Mouse (Mus musculus): ENCODE measurements at regions not wholly inside any gene's neighbourhood (a gene's known extent, or its start where the extent isn't known, plus 50 kb on each side); places are given as distances from the start of the nearest gene placed in this dataset.
A peak's percentile ranks its signal among the peaks of the same experiment; 100 is the strongest.

DNA sequence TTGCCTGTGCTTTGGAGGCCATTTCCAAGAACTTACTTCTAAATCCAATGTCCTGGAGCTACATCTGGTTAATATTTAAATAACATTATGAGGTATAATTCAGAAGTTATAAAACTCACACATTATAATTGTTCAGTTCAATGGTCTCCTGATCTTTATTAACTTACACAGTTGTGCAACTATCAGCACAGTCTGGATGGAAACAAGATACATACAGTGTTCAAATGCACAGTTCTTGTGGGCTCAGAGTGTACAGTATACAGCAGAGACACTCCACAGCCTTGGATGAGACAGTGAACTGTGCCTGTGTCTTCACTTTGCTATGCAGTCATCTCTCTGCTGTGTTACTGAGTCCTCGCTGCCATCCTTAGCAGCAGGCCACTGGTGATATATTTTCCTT is 121.8 kb upstream of the Zfand5 start:
- no peak for DNase-seq (ENCODE audit: low spot score in 2 of 2)

- no peak for DNase-seq (ENCODE audit: low spot score in 2 of 2)
Measured at GRCm38 (mm10) chr19:21146860-21147390, 125.2 kb upstream of the Zfand5 start.

- no peak for DNase-seq (ENCODE audit: low spot score in 2 of 2)
Measured at GRCm38 (mm10) chr19:21144659-21145283, 127.3 kb upstream of the Zfand5 start.

- DNase-seq (ENCODE audit: low spot score in 2 of 2): no peak
Measured at GRCm38 (mm10) chr19:21143970-21144595, 128.0 kb upstream of the Zfand5 start.

GRCm38 (mm10) chr19:21140456-21140855 is 131.6 kb upstream of the Zfand5 start:
- no peak for DNase-seq (ENCODE audit: low spot score in 2 of 2)

GRCm38 (mm10) chr19:21138998-21139495 is 133.0 kb upstream of the Zfand5 start:
- DNase-seq (ENCODE audit: low spot score in 2 of 2): no peak

DNA sequence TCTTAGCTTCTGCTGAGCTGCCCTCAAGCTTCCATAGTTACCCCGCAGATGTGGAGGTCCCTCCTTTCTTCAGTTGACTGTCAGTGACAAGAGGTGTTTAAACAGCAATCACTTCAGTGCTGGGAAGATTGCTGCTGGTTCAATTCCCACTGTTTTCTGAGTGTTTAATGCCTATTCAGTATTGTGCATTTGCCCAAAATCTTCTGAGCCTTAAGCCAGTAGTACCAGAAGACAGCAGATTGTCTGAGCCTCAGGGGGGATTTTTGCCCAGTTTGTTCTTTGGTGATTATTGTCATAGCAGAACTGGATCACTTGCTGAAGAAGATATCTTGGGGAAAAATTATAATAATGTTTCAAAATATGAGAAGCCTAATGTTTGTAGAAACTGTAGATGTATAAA is 135.3 kb upstream of the Zfand5 start:
- DNase-seq (ENCODE audit: low spot score in 2 of 2): no peak

- no peak for DNase-seq (ENCODE audit: low spot score in 2 of 2)
Measured at GRCm38 (mm10) chr19:21135998-21136380, 136.1 kb upstream of the Zfand5 start.

DNA sequence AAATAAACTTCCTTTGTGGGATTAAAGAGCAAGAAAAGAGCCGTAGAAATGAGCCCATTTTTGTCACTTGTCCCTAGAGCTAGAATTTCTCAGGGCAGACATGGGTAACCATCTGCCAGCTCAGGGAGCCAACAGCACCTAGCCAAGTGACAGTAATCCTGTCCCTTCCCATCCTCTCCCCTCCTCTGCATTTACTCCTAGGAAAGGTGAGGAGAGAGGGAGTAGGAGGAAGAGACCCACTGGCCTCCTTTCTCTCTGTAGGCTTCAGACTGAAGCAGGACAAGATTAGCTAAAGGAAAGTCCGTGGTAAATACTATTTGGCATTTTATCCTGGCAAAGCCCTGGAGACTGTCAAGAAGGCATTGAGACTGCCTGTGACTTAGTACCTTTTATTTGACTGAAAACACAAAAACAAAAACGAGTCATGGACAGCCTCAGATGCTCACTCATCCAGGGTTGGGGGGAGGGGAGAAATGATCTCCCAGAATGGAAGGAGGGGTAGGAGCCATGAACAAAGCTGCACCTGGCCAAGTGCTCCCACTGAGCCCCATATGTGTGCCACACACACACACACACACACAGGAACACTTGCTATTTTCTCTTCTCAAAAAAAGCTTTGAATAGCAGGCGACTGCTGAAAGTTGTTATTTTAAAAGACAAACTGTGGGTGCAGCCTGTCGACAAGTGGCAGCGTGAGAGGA is 136.6 kb upstream of the Zfand5 start:
- DNase-seq (ENCODE audit: low spot score in 2 of 2): peak; percentile 12 to 56

GRCm38 (mm10) chr19:21129653-21130052 is 142.4 kb upstream of the Zfand5 start:
- DNase-seq (ENCODE audit: low spot score in 2 of 2): no peak

DNA sequence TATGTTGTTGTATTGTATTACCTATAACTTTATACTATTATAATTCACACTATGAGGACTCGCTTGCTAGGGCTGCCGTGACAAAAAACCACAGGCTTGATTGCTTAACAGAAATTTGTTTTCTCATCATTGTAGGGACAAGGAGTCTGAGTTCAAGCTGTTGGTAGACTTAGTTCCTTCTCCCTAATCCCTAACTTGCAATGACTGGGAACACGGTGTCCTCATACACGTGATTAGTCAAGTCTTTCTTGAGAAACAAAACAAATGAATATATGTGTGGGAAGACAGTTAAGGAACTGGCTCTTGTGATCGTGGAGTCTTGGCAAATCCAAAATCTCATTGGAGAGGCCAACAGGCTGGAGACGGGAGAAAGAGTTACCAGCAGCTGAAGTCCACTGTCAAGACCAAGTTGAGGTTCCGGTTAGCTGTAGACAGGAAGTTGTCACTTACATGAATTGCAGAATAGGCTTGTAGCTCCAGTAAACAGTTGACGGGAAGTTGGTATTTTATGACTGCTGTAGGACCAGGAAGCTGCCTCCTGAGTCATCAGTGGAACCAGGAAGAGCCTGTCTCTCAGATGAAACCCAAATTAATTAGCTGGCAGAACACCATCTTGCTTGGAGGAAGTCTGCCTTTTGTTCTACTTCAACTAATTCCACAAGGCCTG is 144.9 kb upstream of the Zfand5 start:
- DNase-seq (ENCODE audit: low spot score in 2 of 2): no peak

- no peak for DNase-seq (ENCODE audit: low spot score in 2 of 2)
Measured at GRCm38 (mm10) chr19:21126670-21127069, 145.4 kb upstream of the Zfand5 start.

GRCm38 (mm10) chr19:21119477-21119876 is 152.6 kb upstream of the Zfand5 start:
- peak in 1 of 2 experiments; percentile 30 for DNase-seq (ENCODE audit: low spot score in 2 of 2)

DNA sequence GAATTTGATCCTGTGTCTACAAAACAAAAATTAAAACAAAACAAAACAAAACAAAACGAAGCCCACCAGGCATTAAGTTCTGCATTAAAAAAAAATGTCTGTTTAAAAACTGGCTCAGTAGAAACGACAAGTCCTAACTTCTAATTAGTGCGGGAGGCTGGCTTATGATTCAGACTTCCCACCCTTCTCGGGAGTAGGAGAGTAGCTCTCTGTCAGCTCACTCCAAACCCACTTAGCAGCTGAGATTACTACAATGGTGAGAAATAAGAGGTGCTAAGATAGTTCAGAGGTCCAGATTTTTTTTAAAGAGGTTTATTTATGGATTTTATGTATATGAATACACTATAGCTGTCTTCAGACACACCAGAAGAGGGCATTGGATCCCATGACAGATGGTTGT is 153.3 kb upstream of the Zfand5 start:
- DNase-seq (ENCODE audit: low spot score in 2 of 2): no peak

GRCm38 (mm10) chr19:21115693-21116092 is 156.4 kb upstream of the Zfand5 start:
- DNase-seq (ENCODE audit: low spot score in 2 of 2): no peak

DNA sequence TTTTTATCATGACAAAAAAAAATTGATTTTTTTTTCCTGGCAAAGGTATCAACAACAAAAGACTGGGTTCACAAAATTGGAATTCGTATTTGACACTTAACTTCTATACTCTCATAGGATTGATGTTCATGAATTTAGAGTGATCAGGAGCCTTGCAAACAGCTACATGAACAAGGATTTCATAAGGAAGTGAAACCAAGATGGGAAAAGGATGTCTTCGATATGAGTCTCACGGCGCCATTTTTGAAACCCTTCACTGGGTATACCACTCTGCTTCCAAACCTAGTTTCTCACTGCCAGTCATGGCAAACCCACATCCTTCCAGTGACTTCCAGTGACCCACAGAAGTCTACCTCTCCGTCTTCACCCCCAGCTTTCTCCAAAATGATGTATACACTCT is 157.8 kb upstream of the Tmc1 start:
- no peak for DNase-seq (ENCODE audit: low spot score in 2 of 2)

DNA sequence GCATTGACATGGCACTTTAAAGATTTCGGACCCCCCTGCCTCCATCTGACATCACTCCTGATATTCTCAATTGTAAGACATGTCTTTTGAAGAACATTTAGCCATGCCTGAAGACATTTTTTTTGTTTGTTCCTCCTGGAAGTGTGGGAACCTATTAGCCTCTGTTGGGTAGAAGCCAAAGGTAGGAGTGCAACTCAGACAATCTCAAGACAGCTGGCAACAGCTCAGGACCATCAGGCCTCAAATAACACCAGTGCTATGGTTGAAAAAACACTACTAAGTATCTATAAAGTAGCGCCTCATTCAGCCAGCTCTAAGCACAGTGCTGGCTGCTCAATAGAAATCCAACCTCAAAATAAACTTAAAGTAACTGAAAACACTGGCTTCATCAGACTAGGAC is 154.3 kb upstream of the Tmc1 start:
- no peak for DNase-seq (ENCODE audit: low spot score in 2 of 2)

- no peak for DNase-seq (ENCODE audit: low spot score in 2 of 2)
Measured at GRCm38 (mm10) chr19:21107741-21108140, 153.7 kb upstream of the Tmc1 start.

DNA sequence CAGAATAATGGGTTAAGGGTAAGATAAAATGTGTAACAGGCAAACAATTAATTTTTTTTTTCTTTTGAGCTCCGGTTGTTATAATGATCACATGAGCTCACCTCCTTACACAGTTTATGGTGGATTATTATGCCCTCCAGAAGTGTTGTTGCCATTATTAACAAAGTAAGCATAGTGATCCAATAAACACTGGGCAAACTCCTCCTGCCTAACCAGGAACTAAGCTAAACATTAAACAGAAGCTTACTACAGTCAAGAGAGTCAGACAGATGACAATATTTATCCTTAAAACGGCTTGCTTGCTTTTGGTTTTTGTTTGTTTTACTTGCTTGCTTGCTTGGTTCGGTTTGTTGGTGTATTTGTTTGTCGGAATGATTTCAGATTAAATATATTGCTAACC is 153.3 kb upstream of the Tmc1 start:
- no peak for DNase-seq (ENCODE audit: low spot score in 2 of 2)

DNA sequence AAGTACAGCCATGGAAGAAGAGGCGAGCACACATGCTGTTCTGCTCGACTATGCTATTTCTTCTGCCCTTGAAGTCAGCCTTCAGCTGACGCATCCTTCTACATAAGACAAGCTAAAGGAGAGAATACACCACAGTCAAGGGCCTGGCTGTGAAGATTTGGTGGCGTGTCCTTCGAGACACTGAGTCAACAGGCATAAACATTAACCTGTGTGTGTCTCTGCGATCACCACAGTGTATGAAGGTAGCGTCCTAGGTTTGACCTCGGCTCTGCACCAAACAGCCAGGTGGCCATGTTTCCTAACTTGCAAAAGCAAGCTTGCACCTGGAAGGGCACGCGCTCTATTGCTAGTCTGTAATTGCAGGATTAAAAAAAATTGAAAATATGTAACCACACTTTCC is 152.8 kb upstream of the Tmc1 start:
- DNase-seq (ENCODE audit: low spot score in 2 of 2): no peak

DNA sequence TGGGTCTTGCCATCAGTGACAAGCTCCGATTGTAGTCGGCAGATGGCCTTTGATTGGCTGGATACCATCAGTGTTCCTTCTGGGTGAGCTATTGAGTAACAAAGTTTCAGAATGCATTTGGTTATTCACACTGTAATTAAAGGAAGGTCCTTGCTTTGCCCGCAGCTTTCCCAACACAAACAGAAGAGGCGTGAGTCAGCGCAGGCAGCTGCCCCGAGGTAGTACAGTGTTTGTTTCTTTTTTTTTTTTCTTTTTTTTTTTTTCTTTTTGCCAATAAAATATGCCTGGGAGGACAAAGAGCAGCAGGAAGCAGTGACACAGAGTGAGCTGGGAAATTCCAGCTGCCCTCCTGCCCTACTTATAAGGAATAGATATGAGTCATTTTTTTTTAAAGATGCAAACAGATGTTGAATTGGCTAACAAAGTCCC is 152.3 kb upstream of the Tmc1 start:
- DNase-seq (ENCODE audit: low spot score in 2 of 2): no peak

- DNase-seq (ENCODE audit: low spot score in 2 of 2): no peak
Measured at GRCm38 (mm10) chr19:21105004-21105403, 151.0 kb upstream of the Tmc1 start.

Data from frontal cortex, postnatal 36 days (tissue).